Mouse (Mus musculus): ENCODE results near the gene Cpne7. TPM values are rescaled to one million over a fixed set of nuclear protein-coding genes. Genes with fewer than 3 reads are reported as not detected.

Gene Cpne7
- 0.19 and 0.24 TPM in 2 replicates for polyA plus RNA-seq (2015; fragmentation: Nextera tagmentation; extraction: Ambion mirVana)

DNA sequence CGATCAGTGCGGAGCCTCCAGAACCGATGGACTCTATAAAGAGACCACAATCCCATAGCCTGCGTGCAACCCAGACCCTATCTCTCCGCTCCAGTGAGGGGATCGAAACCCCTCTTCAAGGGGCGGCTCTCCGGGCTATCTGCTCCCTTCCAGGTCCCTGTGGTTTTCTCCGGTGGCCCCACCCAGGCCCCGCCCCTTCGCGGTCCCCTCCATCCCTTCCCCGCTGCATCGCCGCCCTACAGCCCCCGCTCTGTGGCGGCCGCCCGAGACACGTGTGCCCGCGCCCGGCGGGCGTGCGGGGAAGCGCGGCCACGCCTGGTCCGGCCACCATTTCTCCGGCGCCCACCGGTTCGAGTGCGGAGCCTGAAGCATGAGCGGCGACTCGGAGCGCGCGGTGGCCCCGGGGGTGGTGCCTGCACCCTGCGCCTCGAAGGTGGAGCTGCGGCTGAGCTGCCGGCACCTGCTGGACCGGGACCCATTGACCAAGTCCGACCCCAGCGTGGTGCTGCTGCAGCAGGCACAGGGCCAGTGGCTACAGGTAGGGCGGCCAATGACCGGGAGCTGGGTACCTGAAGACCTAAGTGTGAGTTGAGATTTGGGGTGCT is at the start of gene Cpne7:
Gene Cpne7 (plus strand): TSS at position 248 of the 605 bp plus-strand sequence.
- ATAC-seq (ENCODE audit: extremely low read depth, insufficient number of reproducible peaks, low FRiP score, low TSS enrichment): peak; percentile 50; the same call in 1 of the 2 replicates
- Histone ChIP-seq H3K9ac (peak within 1 kb of the TSS; percentile 73), H3K4me1 (peaks cover 28% of the 10 kb centered on the region), H3K36me3 (no peaks in the 10 kb centered on the region), H3K9me3 (no peaks in the 10 kb centered on the region), H3K4me3 (peak within 1 kb of the TSS; percentile 57), H3K4me2 (peak within 1 kb of the TSS; percentile 91), H3K27ac (replicated peaks) (no peak within 1 kb of the TSS), H3K27me3 (replicated peaks) (peaks cover 59% of the 10 kb centered on the region)
- 1% methylated on average over 51 of the region's 51 CpGs for WGBS

DNA sequence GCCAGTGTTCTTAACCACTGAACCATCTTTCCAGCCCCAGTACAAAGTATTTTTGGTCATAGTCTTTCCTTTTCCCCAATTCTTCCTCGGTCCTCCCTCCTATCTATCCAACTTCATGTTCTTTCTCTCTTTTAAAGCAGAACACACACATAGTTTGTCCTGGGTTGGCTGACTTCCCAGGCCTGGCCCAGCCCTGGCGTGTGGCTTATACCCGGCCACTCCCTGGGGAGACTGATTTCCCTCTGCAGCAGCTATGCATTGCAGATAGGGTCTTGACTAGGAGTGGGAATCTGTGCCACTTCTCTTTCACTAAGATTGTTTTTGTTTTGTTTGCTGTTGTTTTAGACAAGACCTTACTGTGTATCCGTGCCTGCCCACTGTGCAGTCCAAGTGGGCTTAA is 46.0 kb upstream of the Cpne7 start:
- Histone ChIP-seq H3K9ac (0 out of 2 replicates have a peak overlapping the region, but pooled peaks have one; percentile 15), H3K4me2 (no peak overlapping the region), H3K9me3 (no peaks in the 10 kb centered on the region), H3K27ac (replicated peaks) (peak overlapping the region; percentile 31; the same call in 1 of the 2 replicates), H3K27me3 (replicated peaks) (no peaks in the 10 kb centered on the region), H3K36me3 (peaks cover 73% of the 10 kb centered on the region), H3K4me3 (no peak overlapping the region), H3K4me1 (peaks cover 24% of the 10 kb centered on the region)
- no peak; the same call in 1 of the 2 replicates for ATAC-seq (ENCODE audit: extremely low read depth, insufficient number of reproducible peaks, low FRiP score, low TSS enrichment)
- 39% methylated on average over 4 of the region's 4 CpGs for WGBS

DNA sequence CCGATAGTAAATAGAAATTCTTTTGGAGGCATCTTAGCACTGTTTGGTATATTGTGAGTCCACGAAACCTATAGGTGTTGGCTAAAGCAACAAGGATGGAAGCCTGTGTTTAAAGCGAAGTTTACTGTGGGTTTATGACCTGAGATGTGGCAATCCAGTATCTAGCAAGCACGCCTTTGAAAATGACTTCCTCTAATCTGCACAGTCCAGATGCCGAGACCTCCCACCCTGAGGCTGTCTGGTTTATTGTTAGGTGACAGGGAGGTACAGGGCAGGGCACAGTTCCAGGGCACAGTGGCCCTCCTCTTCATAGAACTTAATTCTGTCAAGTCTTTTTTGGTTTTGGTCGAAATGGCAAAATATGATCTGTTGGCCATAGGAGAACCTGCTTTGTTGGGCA is 40.0 kb upstream of the Cpne7 start:
- no peaks in the 10 kb centered on the region for H3K4me1 ChIP-seq
- H3K36me3 ChIP-seq: peaks cover 98% of the 10 kb centered on the region
- ATAC-seq (ENCODE audit: extremely low read depth, insufficient number of reproducible peaks, low FRiP score, low TSS enrichment): no peak
- no peak overlapping the region for H3K9ac ChIP-seq
- no peak overlapping the region for H3K4me2 ChIP-seq
- H3K4me3 ChIP-seq: no peak overlapping the region
- 70% methylated on average over 6 of the region's 6 CpGs for WGBS
- 0 out of 2 replicates have a peak overlapping the region, but pooled peaks have one; percentile 10 for H3K27ac ChIP-seq (replicated peaks)
- H3K9me3 ChIP-seq: no peaks in the 10 kb centered on the region
- H3K27me3 ChIP-seq (replicated peaks): no peaks in the 10 kb centered on the region

DNA sequence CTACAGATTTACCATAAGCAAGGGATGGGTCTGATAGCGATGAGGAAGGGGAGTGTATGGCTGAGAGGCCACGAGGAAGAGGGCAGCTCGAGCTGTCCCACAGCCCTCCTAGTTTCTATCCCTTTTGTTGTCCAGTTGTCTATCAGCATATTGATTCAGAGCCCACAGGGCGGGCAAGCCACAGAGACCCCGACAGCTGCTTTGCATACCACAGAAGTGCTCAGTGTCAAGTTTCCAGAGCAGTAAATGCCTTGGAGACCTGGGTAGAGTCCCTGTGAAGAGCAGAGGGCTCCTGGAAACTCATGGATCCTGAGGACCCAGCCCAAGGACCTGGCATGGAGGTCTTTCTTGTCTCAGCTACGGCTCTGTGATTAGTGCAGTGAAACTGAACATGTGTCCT is 34.2 kb upstream of the Cpne7 start:
- H3K4me1 ChIP-seq: no peaks in the 10 kb centered on the region
- no peak overlapping the region for H3K27ac ChIP-seq (replicated peaks)
- no peaks in the 10 kb centered on the region for H3K27me3 ChIP-seq (replicated peaks)
- H3K36me3 ChIP-seq: peaks cover 99% of the 10 kb centered on the region
- ATAC-seq (ENCODE audit: extremely low read depth, insufficient number of reproducible peaks, low FRiP score, low TSS enrichment): no peak
- no peaks in the 10 kb centered on the region for H3K9me3 ChIP-seq
- H3K4me3 ChIP-seq: no peak overlapping the region
- no peak overlapping the region for H3K4me2 ChIP-seq
- H3K9ac ChIP-seq: no peak overlapping the region
- WGBS: 79% methylated on average over 6 of the region's 6 CpGs

- no peak for ATAC-seq (ENCODE audit: extremely low read depth, insufficient number of reproducible peaks, low FRiP score, low TSS enrichment)
- Histone ChIP-seq H3K9me3 (no peaks in the 10 kb centered on the region), H3K4me3 (no peak overlapping the region), H3K4me1 (no peaks in the 10 kb centered on the region), H3K9ac (no peak overlapping the region), H3K27me3 (replicated peaks) (no peaks in the 10 kb centered on the region), H3K36me3 (peaks cover 100% of the 10 kb centered on the region), H3K27ac (replicated peaks) (no peak overlapping the region), H3K4me2 (no peak overlapping the region)
- WGBS: 87% methylated on average over 12 of the region's 12 CpGs
Measured at GRCm38 (mm10) chr8:123083610-123084009, 33.6 kb upstream of the Cpne7 start.

DNA sequence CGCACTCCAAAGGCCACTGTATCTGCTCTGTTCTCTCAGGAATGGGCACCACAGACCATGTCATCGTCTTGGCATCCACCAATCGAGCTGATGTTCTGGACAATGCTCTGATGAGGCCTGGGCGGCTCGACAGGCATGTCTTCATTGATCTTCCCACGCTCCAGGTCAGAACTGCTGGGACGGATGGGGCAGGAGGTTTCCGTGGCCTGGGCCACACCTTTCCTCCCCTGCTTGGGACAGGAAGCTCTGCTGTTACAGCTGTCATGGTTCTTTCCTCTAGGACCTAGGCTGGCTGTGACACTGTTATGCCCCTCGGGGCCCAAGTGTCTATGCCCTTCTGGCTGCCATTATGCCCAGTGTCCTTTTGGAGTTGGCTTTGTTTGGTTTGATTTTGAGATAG is 29.9 kb upstream of the Cpne7 start:
- H3K4me3 ChIP-seq: no peak overlapping the region
- no peak overlapping the region for H3K9ac ChIP-seq
- H3K9me3 ChIP-seq: no peaks in the 10 kb centered on the region
- H3K27me3 ChIP-seq (replicated peaks): no peaks in the 10 kb centered on the region
- H3K36me3 ChIP-seq: peaks cover 100% of the 10 kb centered on the region
- no peak for ATAC-seq (ENCODE audit: extremely low read depth, insufficient number of reproducible peaks, low FRiP score, low TSS enrichment)
- no peak overlapping the region for H3K4me2 ChIP-seq
- H3K27ac ChIP-seq (replicated peaks): no peak overlapping the region
- no peaks in the 10 kb centered on the region for H3K4me1 ChIP-seq
- 78% methylated on average over 9 of the region's 9 CpGs for WGBS

GRCm38 (mm10) chr8:123097216-123097615 is 20.0 kb upstream of the Cpne7 start:
- 88% methylated on average over 11 of the region's 11 CpGs for WGBS
- ATAC-seq (ENCODE audit: extremely low read depth, insufficient number of reproducible peaks, low FRiP score, low TSS enrichment): no peak

GRCm38 (mm10) chr8:123097786-123098584 is 19.2 kb upstream of the Cpne7 start:
- Histone ChIP-seq H3K4me3 (no peak overlapping the region), H3K4me1 (0 out of 2 replicates have a peak, but pooled peaks cover 4% of the 10 kb centered on the region), H3K4me2 (no peak overlapping the region), H3K36me3 (peaks cover 48% of the 10 kb centered on the region), H3K27me3 (replicated peaks) (no peaks in the 10 kb centered on the region), H3K27ac (replicated peaks) (no peak overlapping the region), H3K9ac (no peak overlapping the region; the same call in 1 of the 2 replicates), H3K9me3 (no peaks in the 10 kb centered on the region)
- ATAC-seq (ENCODE audit: extremely low read depth, insufficient number of reproducible peaks, low FRiP score, low TSS enrichment): no peak
- WGBS: 80% methylated on average over 12 of the region's 12 CpGs

More at GRCm38 (mm10) chr8:123097216-123097615, 20.0 kb upstream of the Cpne7 start:
- H3K4me1 ChIP-seq: 0 out of 2 replicates have a peak, but pooled peaks cover 4% of the 10 kb centered on the region
- no peak overlapping the region for H3K4me3 ChIP-seq
- no peak overlapping the region for H3K9ac ChIP-seq
- H3K27ac ChIP-seq (replicated peaks): no peak overlapping the region
- no peaks in the 10 kb centered on the region for H3K27me3 ChIP-seq (replicated peaks)
- no peak overlapping the region for H3K4me2 ChIP-seq
- no peaks in the 10 kb centered on the region for H3K9me3 ChIP-seq
- peaks cover 55% of the 10 kb centered on the region for H3K36me3 ChIP-seq

GRCm38 (mm10) chr8:123100288-123100687 is 16.9 kb upstream of the Cpne7 start:
- 50% methylated on average over 8 of the region's 8 CpGs for WGBS
- Histone ChIP-seq H3K4me2 (no peak overlapping the region), H3K36me3 (peaks cover 48% of the 10 kb centered on the region), H3K9ac (no peak overlapping the region), H3K4me1 (peaks cover 15% of the 10 kb centered on the region), H3K27ac (replicated peaks) (0 out of 2 replicates have a peak overlapping the region, but pooled peaks have one; percentile 43), H3K27me3 (replicated peaks) (no peaks in the 10 kb centered on the region), H3K4me3 (no peak overlapping the region), H3K9me3 (no peaks in the 10 kb centered on the region)
- no peak for ATAC-seq (ENCODE audit: extremely low read depth, insufficient number of reproducible peaks, low FRiP score, low TSS enrichment)

- Histone ChIP-seq H3K4me1 (peaks cover 15% of the 10 kb centered on the region), H3K4me3 (no peak overlapping the region), H3K36me3 (peaks cover 51% of the 10 kb centered on the region), H3K27ac (replicated peaks) (no peak overlapping the region), H3K27me3 (replicated peaks) (no peaks in the 10 kb centered on the region), H3K9ac (peak overlapping the region; percentile 88; the same call in 1 of the 2 replicates), H3K4me2 (peak overlapping the region; percentile 90), H3K9me3 (no peaks in the 10 kb centered on the region)
- ATAC-seq (ENCODE audit: extremely low read depth, insufficient number of reproducible peaks, low FRiP score, low TSS enrichment): no peak
- WGBS: 70% methylated on average over 4 of the region's 4 CpGs
Measured at GRCm38 (mm10) chr8:123101244-123101643, 15.9 kb upstream of the Cpne7 start.
